Mouse (Mus musculus) hindbrain, embryonic 16.5 days (tissue): ENCODE measurements around the gene Elob. TPM values are rescaled to one million over a fixed set of nuclear protein-coding genes. Genes with fewer than 3 reads are reported as not detected.
A peak's percentile ranks its signal among the peaks of the same experiment; 100 is the strongest.

Experiments
- ATAC-seq: fragments of 200-750 bp; cut with Nextera tagmentation; 2 replicates; pipeline ENCODE4 v1.8.0; 2017; ENCODE audit warnings: moderate TSS enrichment, moderate library complexity
- H3K27ac ChIP-seq: fragments of 300-500 bp; sonication (generic); 2 replicates; pipeline ENCODE4 v1.5.1; 2014; ENCODE audit warnings: low read depth, mild to moderate bottlenecking, control low read depth, low read length, moderate library complexity
- H3K27me3 ChIP-seq: fragments of 300-500 bp; sonication (generic); replicated peaks from 2 replicates; pipeline ENCODE4 v1.6.1; 2014; ENCODE audit warnings: low read length; ENCODE audit not compliant: control insufficient read depth, insufficient read depth
- H3K36me3 ChIP-seq: fragments of 300-500 bp; sonication (generic); 2 replicates; pipeline ENCODE4 v1.6.1; 2014; ENCODE audit warnings: mild to moderate bottlenecking, low read length, moderate library complexity, mixed read lengths; ENCODE audit not compliant: control insufficient read depth, insufficient read depth
- H3K4me1 ChIP-seq: fragments of 300-500 bp; sonication (generic); 2 replicates; pipeline ENCODE4 v1.6.1; 2014; ENCODE audit warnings: low read depth, low read length; ENCODE audit not compliant: control insufficient read depth, insufficient read depth
- H3K4me2 ChIP-seq: fragments of 300-500 bp; sonication (generic); 2 replicates; pipeline ENCODE4 v1.6.1; 2014; ENCODE audit warnings: mild to moderate bottlenecking, low read length, control low read depth, moderate library complexity
- H3K4me3 ChIP-seq: fragments of 300-500 bp; sonication (generic); 2 replicates; pipeline ENCODE4 v1.5.1; 2014; ENCODE audit warnings: mild to moderate bottlenecking, low read length, control low read depth, moderate library complexity
- H3K9ac ChIP-seq: fragments of 300-500 bp; sonication (generic); 2 replicates; pipeline ENCODE4 v1.6.1; 2014; ENCODE audit warnings: low read depth, mild to moderate bottlenecking, control low read depth, low read length, moderate library complexity
- H3K9me3 ChIP-seq: fragments of 300-500 bp; sonication (generic); 2 replicates; pipeline ENCODE4 v1.6.1; 2014; ENCODE audit warnings: mild to moderate bottlenecking, low read length, moderate library complexity; ENCODE audit not compliant: control insufficient read depth
- WGBS: fragments of 180-500 bp; shearing (Covaris S2); extraction: QIAGEN DNeasy Blood & Tissue Kit; methylation state at CpG from one replicate; pipeline ENCODE4 v1.1.7; 2014; 5-methylcytosine and 5-hydroxymethylcytosine counted together
- polyA plus RNA-seq: library from polyadenylated mRNA; unstranded; fragments of >200 nt; fragmentation: Nextera tagmentation; extraction: Ambion mirVana; gene quantifications from 2 replicates; pipeline ENCODE4 v1.2.1, GENCODE M21; 2015

Gene Elob
- polyA plus RNA-seq, 1 experiment from 2014 or later, result 1,245 TPM

- peak overlapping the region; percentile 95 for H3K27ac ChIP-seq
- H3K4me2 ChIP-seq, result peak overlapping the region; percentile 90
- no peaks in the 10 kb centered on the region for H3K36me3 ChIP-seq
- H3K9ac ChIP-seq, result peak overlapping the region; percentile 88
- no peaks in the 10 kb centered on the region for H3K9me3 ChIP-seq
- peak overlapping the region; percentile 55 for H3K4me3 ChIP-seq
- 47% methylated on average over 2 of the region's 2 CpGs for WGBS
- no peak for ATAC-seq
- peaks cover 3% of the 10 kb centered on the region for H3K4me1 ChIP-seq
- no peaks in the 10 kb centered on the region for H3K27me3 ChIP-seq
Observed at GRCm38 (mm10) chr17:23791079-23791357, 37.9 kb downstream of the Elob start.

DNA sequence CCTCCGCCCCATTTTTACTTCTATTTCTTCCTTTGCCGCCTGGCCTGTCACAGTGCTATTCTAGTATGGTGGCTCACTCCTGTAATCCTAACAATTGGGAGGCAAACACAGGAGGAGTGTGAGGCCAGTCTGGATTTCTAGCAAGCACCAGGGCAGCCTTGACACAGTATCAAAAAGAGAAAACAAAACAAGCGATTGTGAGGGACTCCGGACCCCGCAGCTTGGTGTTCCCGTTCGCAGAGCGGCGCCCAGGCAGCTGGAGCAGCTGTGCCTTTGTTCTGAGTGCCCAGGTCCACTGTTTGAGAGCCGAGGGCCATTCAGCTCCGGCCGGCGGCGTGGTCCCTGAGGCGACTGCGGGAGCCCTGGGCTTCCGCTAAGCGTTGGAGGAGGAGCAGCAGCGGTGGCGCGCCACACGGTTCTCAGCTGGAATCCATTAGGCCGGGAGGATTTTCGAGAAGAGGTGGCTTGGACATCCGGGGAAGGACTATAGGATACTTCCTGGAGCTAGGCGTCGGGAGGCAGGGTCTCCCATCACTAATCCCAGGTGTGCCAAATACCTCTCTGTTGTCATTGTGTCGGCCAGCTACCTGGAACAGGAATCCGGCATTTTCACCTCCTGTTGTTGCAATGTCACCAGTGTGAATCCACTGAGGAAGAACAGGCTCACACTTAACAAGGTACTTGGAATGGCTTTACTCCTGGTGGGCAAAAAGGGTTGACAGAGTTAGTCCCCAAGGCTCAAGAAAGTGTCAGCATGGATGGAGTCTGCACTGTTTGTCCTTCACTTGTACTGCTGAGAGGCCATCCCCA, 38.5 kb downstream of the Elob start, which contains the start of gene Srrm2:
TSS of gene Srrm2 (plus strand) at position 264 of the 810 bp plus-strand sequence.
- H3K27ac ChIP-seq, result peak within 1 kb of the TSS; percentile 95
- no peaks in the 10 kb centered on the region for H3K36me3 ChIP-seq
- WGBS, result 1% methylated on average over 29 of the region's 29 CpGs
- H3K9ac ChIP-seq, result peak within 1 kb of the TSS; percentile 88
- ATAC-seq, result peak; percentile 15
- no peaks in the 10 kb centered on the region for H3K9me3 ChIP-seq
- H3K27me3 ChIP-seq, result no peaks in the 10 kb centered on the region
- H3K4me3 ChIP-seq, result peak within 1 kb of the TSS; percentile 55
- H3K4me1 ChIP-seq, result peaks cover 3% of the 10 kb centered on the region
- H3K4me2 ChIP-seq, result peak within 1 kb of the TSS; percentile 90

GRCm38 (mm10) chr17:23789749-23790268, 39.1 kb downstream of the Elob start:
- ATAC-seq, result no peak

DNA sequence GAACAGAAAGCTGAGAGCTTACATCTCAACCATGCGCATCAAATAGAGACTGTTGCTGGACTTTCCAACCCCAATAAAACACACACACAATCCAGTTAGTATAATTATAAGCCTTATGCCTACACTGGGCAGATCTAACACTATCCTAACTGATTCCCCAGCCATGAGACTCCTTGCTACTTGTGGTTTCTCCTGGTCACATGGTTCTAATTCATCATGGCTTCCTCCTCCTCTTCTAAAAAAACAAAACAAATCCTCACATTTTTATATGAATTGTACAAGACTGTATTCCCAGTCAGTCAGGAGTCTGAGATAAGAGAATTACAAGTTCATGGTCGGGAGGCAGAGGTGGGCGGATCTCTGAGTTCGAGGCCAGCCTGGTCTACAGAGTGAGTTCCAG, 40.0 kb downstream of the Elob start:
- Histone ChIP-seq H3K27me3 (no peaks in the 10 kb centered on the region), H3K9ac (no peak overlapping the region), H3K4me2 (no peak overlapping the region), H3K4me3 (no peak overlapping the region), H3K4me1 (peaks cover 3% of the 10 kb centered on the region), H3K36me3 (no peaks in the 10 kb centered on the region), H3K27ac (no peak overlapping the region), H3K9me3 (no peaks in the 10 kb centered on the region)
- WGBS, result 93% methylated on average over 4 of the region's 4 CpGs
- ATAC-seq, result no peak

More at GRCm38 (mm10) chr17:23789749-23790268, 39.1 kb downstream of the Elob start:
- WGBS, result 11% methylated on average over 8 of the region's 8 CpGs
- no peaks in the 10 kb centered on the region for H3K36me3 ChIP-seq
- H3K9me3 ChIP-seq, result no peaks in the 10 kb centered on the region
- peak overlapping the region; percentile 95 for H3K27ac ChIP-seq
- H3K4me3 ChIP-seq, result peak overlapping the region; percentile 55
- H3K4me1 ChIP-seq, result peaks cover 3% of the 10 kb centered on the region
- H3K4me2 ChIP-seq, result peak overlapping the region; percentile 90
- no peaks in the 10 kb centered on the region for H3K27me3 ChIP-seq
- H3K9ac ChIP-seq, result peak overlapping the region; percentile 88

GRCm38 (mm10) chr17:23786510-23786931, 42.4 kb downstream of the Elob start:
- Histone ChIP-seq H3K4me3 (peak overlapping the region; percentile 69), H3K4me2 (peak overlapping the region; percentile 81), H3K27me3 (no peaks in the 10 kb centered on the region), H3K9ac (peak overlapping the region; percentile 88), H3K36me3 (no peaks in the 10 kb centered on the region), H3K4me1 (no peaks in the 10 kb centered on the region; the same call in none of the 2 replicates), H3K9me3 (no peaks in the 10 kb centered on the region), H3K27ac (peak overlapping the region; percentile 92)
- peak; percentile 74 for ATAC-seq
- WGBS, result 6% methylated on average over 13 of the region's 13 CpGs

GRCm38 (mm10) chr17:23785561-23786471, 43.1 kb downstream of the Elob start, which contains the start of gene Flywch2:
Gene Flywch2, minus strand, starts transcription at chr17:23786081.
- Histone ChIP-seq H3K4me3 (peak within 1 kb of the TSS; percentile 69), H3K36me3 (no peaks in the 10 kb centered on the region), H3K9ac (peak within 1 kb of the TSS; percentile 88), H3K27ac (peak within 1 kb of the TSS; percentile 92), H3K4me2 (peak within 1 kb of the TSS; percentile 81), H3K4me1 (no peaks in the 10 kb centered on the region; the same call in none of the 2 replicates), H3K27me3 (no peaks in the 10 kb centered on the region), H3K9me3 (no peaks in the 10 kb centered on the region)
- peak; percentile 93 for ATAC-seq
- 4% methylated on average over 42 of the region's 43 CpGs for WGBS

DNA sequence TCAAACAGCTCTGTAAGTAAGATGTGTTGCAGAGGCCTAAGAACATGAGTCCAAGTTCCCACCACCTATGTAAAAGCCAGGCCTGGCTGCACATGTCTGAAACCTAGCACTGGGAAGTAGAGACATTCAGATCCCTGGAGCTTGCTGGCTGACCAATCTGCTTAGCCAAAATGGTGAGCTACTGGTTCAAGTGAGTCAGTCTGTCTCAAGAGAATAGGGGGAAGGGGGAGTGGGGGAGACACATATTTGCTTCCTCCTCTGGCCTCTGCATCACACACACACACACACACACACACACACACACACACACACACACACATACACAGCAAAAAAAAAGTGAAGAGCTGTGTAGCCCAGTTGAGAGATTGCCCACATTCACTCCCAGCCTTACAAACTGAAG, 45.6 kb downstream of the Elob start:
- H3K4me2 ChIP-seq, result no peak overlapping the region
- no peaks in the 10 kb centered on the region for H3K36me3 ChIP-seq
- no peaks in the 10 kb centered on the region for H3K27me3 ChIP-seq
- no peak overlapping the region for H3K4me3 ChIP-seq
- H3K4me1 ChIP-seq, result no peaks in the 10 kb centered on the region; the same call in 1 of the 2 replicates
- H3K27ac ChIP-seq, result no peak overlapping the region
- no peak overlapping the region for H3K9ac ChIP-seq
- ATAC-seq, result no peak
- no peaks in the 10 kb centered on the region for H3K9me3 ChIP-seq

- no peak overlapping the region for H3K4me2 ChIP-seq
- H3K4me3 ChIP-seq, result no peak overlapping the region
- no peaks in the 10 kb centered on the region for H3K9me3 ChIP-seq
- no peaks in the 10 kb centered on the region for H3K27me3 ChIP-seq
- no peak overlapping the region for H3K27ac ChIP-seq
- 63% methylated on average over 2 of the region's 2 CpGs for WGBS
- H3K36me3 ChIP-seq, result no peaks in the 10 kb centered on the region
- H3K9ac ChIP-seq, result no peak overlapping the region
- no peaks in the 10 kb centered on the region for H3K4me1 ChIP-seq
- no peak for ATAC-seq
Observed at GRCm38 (mm10) chr17:23778447-23778846, 50.5 kb downstream of the Elob start.

- H3K4me1 ChIP-seq, result 0 out of 2 replicates have a peak, but pooled peaks cover under 1% of the 10 kb centered on the region
- H3K4me2 ChIP-seq, result no peak overlapping the region
- ATAC-seq, result no peak
- H3K4me3 ChIP-seq, result no peak overlapping the region
- H3K27me3 ChIP-seq, result no peaks in the 10 kb centered on the region
- H3K9me3 ChIP-seq, result no peaks in the 10 kb centered on the region
- WGBS, result 76% methylated on average over 2 of the region's 2 CpGs
- H3K36me3 ChIP-seq, result no peaks in the 10 kb centered on the region
- H3K27ac ChIP-seq, result no peak overlapping the region
- H3K9ac ChIP-seq, result no peak overlapping the region
Observed at GRCm38 (mm10) chr17:23777141-23777540, 51.8 kb downstream of the Elob start.
